Mouse (Mus musculus) CH12.LX (cell line): ENCODE measurements around the gene Il20. TPM values are rescaled to one million over a fixed set of nuclear protein-coding genes. Genes with fewer than 3 reads are reported as not detected.

Experiments used
- DNase-seq: peaks from one replicate; pipeline ENCODE4 v3.0.0-alpha.2; 2013; ENCODE audit errors: extremely low read depth
- H3K27ac ChIP-seq: 2 replicates; pipeline ENCODE4 v1.5.1; 2012; ENCODE audit warnings: low read depth, mild to moderate bottlenecking, control low read depth, moderate library complexity; ENCODE audit not compliant: insufficient read depth
- H3K27me3 ChIP-seq: replicated peaks from 2 replicates; pipeline ENCODE3; 2012; ENCODE audit warnings: inconsistent platforms
- H3K36me3 ChIP-seq, 2 experiments: replicated peaks in 1 of 2; 2 replicates each; pipeline versions ENCODE3 to v1.6.1; 2012; ENCODE audit warnings: inconsistent platforms in 1 of 2, low read length in 1 of 2, mild to moderate bottlenecking in 1 of 2, mixed read lengths in 1 of 2, moderate library complexity in 1 of 2; ENCODE audit not compliant: control insufficient read depth in 1 of 2, insufficient read depth in 1 of 2
- H3K4me1 ChIP-seq, 2 experiments: 2 replicates each; pipeline ENCODE4 v1.6.1; 2012; ENCODE audit warnings: inconsistent platforms in 1 of 2, moderate library complexity in 1 of 2; ENCODE audit not compliant: insufficient read depth in 2 of 2, control insufficient read depth in 1 of 2
- H3K4me2 ChIP-seq: 2 replicates; pipeline ENCODE4 v1.6.1; 2012; ENCODE audit warnings: low read depth, mild to moderate bottlenecking, control low read depth; ENCODE audit not compliant: poor library complexity, insufficient read depth, severe bottlenecking
- H3K4me3 ChIP-seq, 3 experiments: fragments of 150-350 bp in 1 of 3; sonication (generic) in 1 of 3; replicated peaks in 1 of 3; 2 replicates each; pipeline versions ENCODE3 to v1.5.1; 2011 to 2012; ENCODE audit warnings: low read depth in 2 of 3, low read length in 2 of 3, mild to moderate bottlenecking in 2 of 3, moderate library complexity in 2 of 3, control low read depth in 1 of 3, improper control_type of control experiment in 1 of 3, inconsistent platforms in 1 of 3, mixed read lengths in 1 of 3; ENCODE audit not compliant: poor library complexity in 1 of 3
- H3K79me2 ChIP-seq: replicated peaks from 2 replicates; pipeline ENCODE4 v1.6.1; 2012; ENCODE audit warnings: mild to moderate bottlenecking, moderate library complexity; ENCODE audit not compliant: control insufficient read depth, poor library complexity, insufficient read depth, severe bottlenecking; ENCODE audit errors: extremely low read depth
- H3K9ac ChIP-seq: 2 replicates; pipeline ENCODE4 v1.6.1; 2012; ENCODE audit warnings: low read depth, mild to moderate bottlenecking, control low read depth, moderate library complexity; ENCODE audit not compliant: insufficient read depth
- H3K9me3 ChIP-seq: replicated peaks from 2 replicates; pipeline ENCODE3; 2012; ENCODE audit warnings: low read length, inconsistent platforms, mixed read lengths
- BHLHE40 ChIP-seq: IDR thresholded peaks from 2 replicates; pipeline ENCODE4 v1.6.1; 2011; ENCODE audit warnings: mild to moderate bottlenecking, low read depth, low read length, improper control_type of control experiment
- E2F4 ChIP-seq: IDR thresholded peaks from 2 replicates; pipeline ENCODE4 v1.6.1; 2011; ENCODE audit warnings: low read depth, low read length, improper control_type of control experiment; ENCODE audit not compliant: insufficient replicate concordance
- GABPA ChIP-seq: IDR thresholded peaks from 2 replicates; pipeline ENCODE4 v1.6.1; 2012; ENCODE audit warnings: low read depth, low read length, improper control_type of control experiment, inconsistent platforms; ENCODE audit not compliant: insufficient replicate concordance
- HCFC1 ChIP-seq: IDR thresholded peaks from 2 replicates; pipeline ENCODE4 v1.6.1; 2012; ENCODE audit warnings: low read depth, mild to moderate bottlenecking, inconsistent platforms, low read length, improper control_type of control experiment
- KAT2A ChIP-seq: IDR thresholded peaks from 2 replicates; pipeline ENCODE4 v1.6.1; 2012; ENCODE audit warnings: low read length, improper control_type of control experiment, inconsistent platforms; ENCODE audit not compliant: insufficient replicate concordance
- MAFK ChIP-seq: IDR thresholded peaks from 2 replicates; pipeline ENCODE4 v1.6.1; 2011; ENCODE audit warnings: low read length, improper control_type of control experiment; ENCODE audit not compliant: insufficient replicate concordance
- MAX ChIP-seq: IDR thresholded peaks from 2 replicates; pipeline ENCODE4 v1.6.1; 2011; ENCODE audit warnings: low read length, improper control_type of control experiment
- MAZ ChIP-seq: IDR thresholded peaks from 2 replicates; pipeline ENCODE4 v1.6.1; 2012; ENCODE audit warnings: low read depth, mild to moderate bottlenecking, inconsistent platforms, low read length, improper control_type of control experiment, moderate library complexity
- MEF2A ChIP-seq: IDR thresholded peaks from 2 replicates; pipeline ENCODE4 v1.6.1; 2014; ENCODE audit warnings: low read depth, mild to moderate bottlenecking, inconsistent platforms, low read length, improper control_type of control experiment, borderline replicate concordance
- MXI1 ChIP-seq: IDR thresholded peaks from 2 replicates; pipeline ENCODE4 v1.6.1; 2011; ENCODE audit warnings: mild to moderate bottlenecking, low read depth, low read length, improper control_type of control experiment
- MYC ChIP-seq: IDR thresholded peaks from 2 replicates; pipeline ENCODE4 v1.6.1; 2011; ENCODE audit warnings: low read depth, mild to moderate bottlenecking, improper control_type of control experiment, low read length
- NRF1 ChIP-seq: IDR thresholded peaks from 2 replicates; pipeline ENCODE4 v1.6.1; 2014; ENCODE audit warnings: low read depth, mild to moderate bottlenecking, inconsistent platforms, low read length, improper control_type of control experiment, moderate library complexity
- PAX5 ChIP-seq: IDR thresholded peaks from 2 replicates; pipeline ENCODE4 v1.6.1; 2012; ENCODE audit warnings: low read length, inconsistent platforms, mixed read lengths
- POLR2AphosphoS2 ChIP-seq: IDR thresholded peaks from 2 replicates; pipeline ENCODE4 v1.6.1; 2011; ENCODE audit warnings: low read depth, low read length, improper control_type of control experiment
- RAD21 ChIP-seq: IDR thresholded peaks from 2 replicates; pipeline ENCODE4 v1.6.1; 2011; ENCODE audit warnings: low read depth, mild to moderate bottlenecking, low read length, improper control_type of control experiment, moderate library complexity
- RCOR1 ChIP-seq: conservative IDR thresholded peaks from 2 replicates; pipeline ENCODE4 v1.6.1; 2012; ENCODE audit warnings: low read depth, mild to moderate bottlenecking, inconsistent platforms, low read length, improper control_type of control experiment
- SIN3A ChIP-seq: IDR thresholded peaks from 2 replicates; pipeline ENCODE4 v1.6.1; 2012; ENCODE audit warnings: low read length, improper control_type of control experiment, inconsistent platforms
- SMC3 ChIP-seq: IDR thresholded peaks from 2 replicates; pipeline ENCODE4 v1.6.1; 2011; ENCODE audit warnings: low read depth, low read length, improper control_type of control experiment
- TBP ChIP-seq: conservative IDR thresholded peaks from 2 replicates; pipeline ENCODE4 v1.6.1; 2011; ENCODE audit warnings: low read depth, low read length, improper control_type of control experiment
- TCF12 ChIP-seq: IDR thresholded peaks from 2 replicates; pipeline ENCODE4 v1.6.1; 2014; ENCODE audit warnings: low read depth, mild to moderate bottlenecking, inconsistent platforms, low read length, improper control_type of control experiment
- USF1 ChIP-seq: IDR thresholded peaks from 2 replicates; pipeline ENCODE4 v1.6.1; 2014; ENCODE audit warnings: low read depth, mild to moderate bottlenecking, inconsistent platforms, low read length, improper control_type of control experiment
- USF2 ChIP-seq: conservative IDR thresholded peaks from 2 replicates; pipeline ENCODE4 v1.6.1; 2011; ENCODE audit warnings: low read depth, low read length, improper control_type of control experiment
- ZC3H11A ChIP-seq: IDR thresholded peaks from 2 replicates; pipeline ENCODE4 v1.6.1; 2012; ENCODE audit warnings: low read depth, mild to moderate bottlenecking, inconsistent platforms, low read length, improper control_type of control experiment
- ZKSCAN1 ChIP-seq: IDR thresholded peaks from 2 replicates; pipeline ENCODE4 v1.6.1; 2012; ENCODE audit warnings: low read depth, inconsistent platforms, low read length, improper control_type of control experiment, borderline replicate concordance
- ZMIZ1 ChIP-seq: IDR thresholded peaks from 2 replicates; pipeline ENCODE4 v1.6.1; 2012; ENCODE audit warnings: low read depth, mild to moderate bottlenecking, inconsistent platforms, low read length, improper control_type of control experiment
- dilution Hi-C: fragments of 300-500 bp; cut with MboI; formaldehyde crosslinking; loops from 2 replicates; pipeline ENCODE4 v1.14.3; 2020; ENCODE audit warnings: low sequenced_read_pairs; ENCODE audit not compliant: extremely low pct_unique_long_range_greater_than_20kb, extremely low pct_ligation_motif_present
- in situ Hi-C: fragments of 300-500 bp; cut with MboI; formaldehyde crosslinking; loops from 3 replicates; pipeline ENCODE4 v1.14.3; 2019; ENCODE audit warnings: low sequenced_read_pairs, low pct_ligation_motif_present, low pct_unique_long_range_greater_than_20kb, mixed read lengths
- polyA plus RNA-seq: library from polyadenylated mRNA; unstranded; fragments of >175 nt; gene quantifications from 2 replicates; pipeline ENCODE4 v1.2.1, GENCODE M21; 2012; ENCODE audit warnings: low read depth; ENCODE audit not compliant: insufficient read length
- total RNA-seq, 2 experiments: library from RNA; depleted of rRNA; stranded (reverse); fragments of 300-350 nt in 1 of 2; fragments of >200 nt in 1 of 2; gene quantifications; 2 replicates each; pipeline ENCODE4 v1.2.3; 2012 to 2014

Il20 gene
- total and polyA plus RNA-seq, 3 experiments, result not detected

DNA sequence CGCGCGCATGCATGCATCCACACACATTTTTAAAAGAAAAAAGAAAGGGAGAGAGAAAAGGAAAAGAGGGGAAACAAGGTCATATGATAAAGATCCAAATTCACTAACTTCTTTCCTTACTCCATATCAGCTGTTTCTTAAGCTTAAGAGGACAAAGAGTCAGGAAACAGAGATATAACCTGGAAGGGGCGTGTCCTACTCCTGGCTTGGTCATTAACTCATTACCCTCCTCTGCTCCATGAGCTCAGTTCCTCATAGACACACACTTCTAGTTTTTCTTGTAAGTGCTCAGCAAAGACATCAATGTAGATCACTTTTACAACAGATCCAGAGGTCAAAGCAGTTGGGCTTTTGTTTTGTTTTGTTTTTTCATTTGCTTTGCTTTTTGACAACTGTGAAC lies 25.9 kb upstream of the Il20 start:
- H3K27me3 ChIP-seq, result no peaks in the 10 kb centered on the region
- dilution Hi-C loops, result no loop called here
- 0 out of 4 replicates have a peak, but pooled peaks cover 0 to 2% of the 10 kb centered on the region in 2 experiments for H3K4me1 ChIP-seq
- no peak overlapping the region for H3K27ac ChIP-seq
- no peak overlapping the region for H3K4me3 ChIP-seq
- no peak overlapping the region for H3K4me2 ChIP-seq
- DNase-seq, result no peak
- TF ChIP-seq MAX (no peak), MYC (no peak), RCOR1 (no peak), POLR2AphosphoS2 (no peak), RAD21 (no peak), TCF12 (no peak), SIN3A (no peak), MXI1 (no peak), MAZ (no peak), ZKSCAN1 (no peak), GABPA (no peak), ZMIZ1 (no peak), USF2 (no peak)
- in situ Hi-C loops, result no loop called here
- H3K9me3 ChIP-seq, result no peaks in the 10 kb centered on the region
- no peaks in the 10 kb centered on the region for H3K79me2 ChIP-seq
- H3K36me3 ChIP-seq, result no peaks in the 10 kb centered on the region
- no peak overlapping the region for H3K9ac ChIP-seq

DNA sequence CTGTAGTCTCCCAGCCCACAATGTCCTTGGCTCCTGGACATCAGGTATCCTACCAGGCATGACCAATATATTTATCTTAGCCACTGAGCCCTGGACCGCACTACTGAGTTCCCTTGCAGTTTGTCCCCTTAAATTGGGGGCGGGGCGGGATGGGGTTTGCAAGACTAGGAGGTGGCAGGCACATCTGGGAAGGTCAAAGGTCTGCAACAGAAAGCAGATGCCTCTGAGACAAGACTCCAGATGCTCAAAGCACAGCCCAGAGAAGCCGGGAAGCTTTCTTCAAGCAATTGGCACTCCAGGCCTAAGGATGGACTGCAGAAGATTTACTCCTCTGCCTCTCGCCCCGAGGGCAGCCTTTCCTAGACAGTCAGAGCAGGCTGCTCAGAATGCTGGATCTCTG lies 25.1 kb upstream of the Il20 start:
- in situ Hi-C loops, result no loop called here
- Histone ChIP-seq H3K9ac (no peak overlapping the region), H3K4me2 (no peak overlapping the region), H3K27me3 (no peaks in the 10 kb centered on the region), H3K4me3 (no peak overlapping the region), H3K4me1 (0 out of 4 replicates have a peak, but pooled peaks cover 0 to 2% of the 10 kb centered on the region in 2 experiments), H3K9me3 (no peaks in the 10 kb centered on the region), H3K79me2 (no peaks in the 10 kb centered on the region), H3K27ac (no peak overlapping the region), H3K36me3 (no peaks in the 10 kb centered on the region)
- dilution Hi-C loops, result no loop called here
- TF ChIP-seq KAT2A, result no peak
- TF ChIP-seq USF2, result no peak
- no peak for TF ChIP-seq NRF1
- no peak for TF ChIP-seq PAX5
- TF ChIP-seq E2F4, result no peak
- no peak for TF ChIP-seq MAFK
- no peak for TF ChIP-seq BHLHE40
- no peak for TF ChIP-seq MYC
- TF ChIP-seq MAZ, result no peak
- no peak for TF ChIP-seq MEF2A
- no peak for TF ChIP-seq TBP
- TF ChIP-seq ZC3H11A, result no peak
- TF ChIP-seq HCFC1, result no peak
- TF ChIP-seq USF1, result no peak
- TF ChIP-seq SMC3, result no peak
- no peak for TF ChIP-seq SIN3A
- no peak for DNase-seq
